Mouse (Mus musculus) midbrain, postnatal 0 days (tissue): ENCODE measurements around the gene Myo1c. TPM values are rescaled to one million over a fixed set of nuclear protein-coding genes. Genes with fewer than 3 reads are reported as not detected.
A peak's percentile ranks its signal among the peaks of the same experiment; 100 is the strongest.

ENCODE experiments used
- ATAC-seq: fragments of 200-750 bp; cut with Nextera tagmentation; 2 replicates; pipeline ENCODE4 v1.8.0; 2017; ENCODE audit warnings: moderate number of reproducible peaks, mild to moderate bottlenecking, moderate TSS enrichment, moderate library complexity; ENCODE audit not compliant: low FRiP score
- DNase-seq: peaks from one replicate; pipeline ENCODE4 v3.0.0-alpha.2; 2015; ENCODE audit warnings: low spot score
- H3K27ac ChIP-seq: fragments of 300-500 bp; sonication (generic); 2 replicates; pipeline ENCODE4 v1.5.1; 2014; ENCODE audit warnings: low read depth, mild to moderate bottlenecking, low read length, mixed read lengths
- H3K27me3 ChIP-seq: fragments of 300-500 bp; sonication (generic); 2 replicates; pipeline ENCODE4 v1.6.1; 2014; ENCODE audit warnings: low read length, control low read depth, mixed read lengths; ENCODE audit not compliant: insufficient read depth
- H3K36me3 ChIP-seq: fragments of 300-500 bp; sonication (generic); 2 replicates; pipeline ENCODE4 v1.6.1; 2014; ENCODE audit warnings: low read length, control low read depth, mixed read lengths; ENCODE audit not compliant: insufficient read depth
- H3K4me1 ChIP-seq: fragments of 300-500 bp; sonication (generic); 2 replicates; pipeline ENCODE4 v1.6.1; 2014; ENCODE audit warnings: mild to moderate bottlenecking, control low read depth, antibody characterized with exemption, low read length, mixed read lengths; ENCODE audit not compliant: insufficient read depth
- H3K4me2 ChIP-seq: fragments of 300-500 bp; sonication (generic); 2 replicates; pipeline ENCODE4 v1.6.1; 2014; ENCODE audit warnings: low read depth, mild to moderate bottlenecking, low read length, mixed read lengths; ENCODE audit not compliant: poor library complexity, severe bottlenecking
- H3K4me3 ChIP-seq: fragments of 300-500 bp; sonication (generic); 2 replicates; pipeline ENCODE4 v1.5.1; 2014; ENCODE audit warnings: low read depth, mild to moderate bottlenecking, low read length, moderate library complexity
- H3K9ac ChIP-seq: fragments of 300-500 bp; sonication (generic); replicated peaks from 2 replicates; pipeline ENCODE4 v1.6.1; 2014; ENCODE audit warnings: mild to moderate bottlenecking, low read length, moderate library complexity, mixed read lengths; ENCODE audit not compliant: poor library complexity, severe bottlenecking
- H3K9me3 ChIP-seq: fragments of 300-500 bp; sonication (generic); 2 replicates; pipeline ENCODE4 v1.6.1; 2016; ENCODE audit warnings: low read length, control low read depth
- CTCF ChIP-seq: IDR thresholded peaks from 2 replicates; pipeline ENCODE4 v1.5.1; 2016; ENCODE audit warnings: antibody characterized with exemption, mild to moderate bottlenecking
- WGBS: fragments of 180-500 bp; shearing (Covaris S2); extraction: QIAGEN DNeasy Blood & Tissue Kit; methylation state at CpG from one replicate; pipeline ENCODE4 v1.1.7; 2014; 5-methylcytosine and 5-hydroxymethylcytosine counted together
- polyA plus RNA-seq: library from polyadenylated mRNA; unstranded; fragments of >200 nt; fragmentation: Nextera tagmentation; extraction: Ambion mirVana; gene quantifications from 2 replicates; pipeline ENCODE4 v1.2.1, GENCODE M21; 2015
- total RNA-seq: library from RNA; depleted of rRNA; stranded (reverse); fragments of >200 nt; gene quantifications from 2 replicates; pipeline ENCODE4 v1.2.3, GENCODE M21; 2014

Myo1c gene
- total and polyA plus RNA-seq, 2 experiments from 2014 or later, result 7.7 to 22.8 TPM

GRCm38 (mm10) chr11:75651426-75652221, 1.3 kb downstream of the Myo1c start:
- no peaks in the 10 kb centered on the region for H3K9me3 ChIP-seq
- DNase-seq, result peak; percentile 57
- no peak for TF ChIP-seq CTCF
- WGBS, result under 1% methylated on average over 53 of the region's 54 CpGs
- H3K27me3 ChIP-seq, result peaks cover 23% of the 10 kb centered on the region
- H3K4me2 ChIP-seq, result peak overlapping the region; percentile 67
- peak overlapping the region; percentile 47 for H3K4me3 ChIP-seq
- H3K9ac ChIP-seq, result peak overlapping the region; percentile 62
- H3K27ac ChIP-seq, result peak overlapping the region; percentile 51
- H3K36me3 ChIP-seq, result no peaks in the 10 kb centered on the region
- ATAC-seq, result peak; percentile 48
- peaks cover 19% of the 10 kb centered on the region for H3K4me1 ChIP-seq

- H3K9ac ChIP-seq, result peak overlapping the region; percentile 62
- peaks cover 19% of the 10 kb centered on the region for H3K4me1 ChIP-seq
- TF ChIP-seq CTCF, result peak; percentile 17; the same call in 1 of the 2 replicates
- peak overlapping the region; percentile 67 for H3K4me2 ChIP-seq
- no peak for ATAC-seq
- peak overlapping the region; percentile 47 for H3K4me3 ChIP-seq
- H3K36me3 ChIP-seq, result no peaks in the 10 kb centered on the region
- 0 out of 2 replicates have a peak overlapping the region, but pooled peaks have one; percentile 51 for H3K27ac ChIP-seq
- H3K9me3 ChIP-seq, result no peaks in the 10 kb centered on the region
- WGBS, result 26% methylated on average over 20 of the region's 20 CpGs
- no peak for DNase-seq
- H3K27me3 ChIP-seq, result peaks cover 29% of the 10 kb centered on the region
Observed at GRCm38 (mm10) chr11:75652222-75652941, 2.1 kb downstream of the Myo1c start.

- ATAC-seq, result no peak
- Histone ChIP-seq H3K27me3 (peaks cover 29% of the 10 kb centered on the region), H3K4me3 (no peak overlapping the region), H3K9me3 (no peaks in the 10 kb centered on the region), H3K4me2 (peak overlapping the region; percentile 94), H3K36me3 (0 out of 2 replicates have a peak, but pooled peaks cover 3% of the 10 kb centered on the region), H3K27ac (no peak overlapping the region), H3K4me1 (peaks cover 19% of the 10 kb centered on the region), H3K9ac (no peak overlapping the region)
- no peak for DNase-seq
- 36% methylated on average over 14 of the region's 14 CpGs for WGBS
- TF ChIP-seq CTCF, result peak; percentile 23; the same call in 1 of the 2 replicates
Observed at GRCm38 (mm10) chr11:75652942-75653684, 2.8 kb downstream of the Myo1c start.

- Histone ChIP-seq H3K4me3 (peak overlapping the region; percentile 44), H3K4me1 (peaks cover 19% of the 10 kb centered on the region), H3K27ac (no peak overlapping the region), H3K36me3 (0 out of 2 replicates have a peak, but pooled peaks cover 8% of the 10 kb centered on the region), H3K4me2 (peak overlapping the region; percentile 94), H3K27me3 (peaks cover 29% of the 10 kb centered on the region), H3K9me3 (no peaks in the 10 kb centered on the region), H3K9ac (peak overlapping the region; percentile 50)
- DNase-seq, result peak; percentile 56
- TF ChIP-seq CTCF, result no peak
- no peak for ATAC-seq
- 2% methylated on average over 42 of the region's 45 CpGs for WGBS
Observed at GRCm38 (mm10) chr11:75653781-75654470, 3.6 kb downstream of the Myo1c start.
